Mouse (Mus musculus) limb, embryonic 14.5 days (tissue): ENCODE measurements at regions not wholly inside any gene's neighbourhood (a gene's known extent, or its start where the extent isn't known, plus 50 kb on each side); places are given as distances from the start of the nearest gene placed in this dataset.

ENCODE experiments used
- ATAC-seq: fragments of 200-750 bp; cut with Nextera tagmentation; 2 replicates; pipeline ENCODE4 v1.8.0; 2017; ENCODE audit warnings: low read depth, moderate number of reproducible peaks, moderate TSS enrichment; ENCODE audit not compliant: low FRiP score
- DNase-seq: peaks from one replicate; pipeline ENCODE4 v3.0.0-alpha.2; 2015; ENCODE audit warnings: low spot score
- H3K27ac ChIP-seq: fragments of 300-500 bp; sonication (generic); replicated peaks from 2 replicates; pipeline ENCODE4 v1.5.1; 2014; ENCODE audit warnings: low read depth, mild to moderate bottlenecking, low read length, moderate library complexity, mixed read lengths
- H3K27me3 ChIP-seq: fragments of 300-500 bp; sonication (generic); 2 replicates; pipeline ENCODE4 v1.6.1; 2014; ENCODE audit warnings: low read length, mixed read lengths; ENCODE audit not compliant: control insufficient read depth, insufficient read depth
- H3K36me3 ChIP-seq: fragments of 300-500 bp; sonication (generic); 2 replicates; pipeline ENCODE4 v1.6.1; 2014; ENCODE audit warnings: mild to moderate bottlenecking, low read length, moderate library complexity, mixed read lengths; ENCODE audit not compliant: control insufficient read depth, insufficient read depth
- H3K4me1 ChIP-seq: fragments of 300-500 bp; sonication (generic); 2 replicates; pipeline ENCODE4 v1.6.1; 2014; ENCODE audit warnings: antibody characterized with exemption, low read length, mixed read lengths; ENCODE audit not compliant: control insufficient read depth, insufficient read depth
- H3K4me2 ChIP-seq: fragments of 300-500 bp; sonication (generic); replicated peaks from 2 replicates; pipeline ENCODE4 v1.6.1; 2014; ENCODE audit warnings: low read depth, mild to moderate bottlenecking, low read length, moderate library complexity; ENCODE audit not compliant: severe bottlenecking
- H3K4me3 ChIP-seq: fragments of 300-500 bp; sonication (generic); replicated peaks from 2 replicates; pipeline ENCODE4 v1.5.1; 2014; ENCODE audit warnings: low read length
- H3K9ac ChIP-seq: fragments of 300-500 bp; sonication (generic); 2 replicates; pipeline ENCODE4 v1.6.1; 2014; ENCODE audit warnings: mild to moderate bottlenecking, low read depth, low read length, moderate library complexity; ENCODE audit not compliant: severe bottlenecking
- H3K9me3 ChIP-seq: fragments of 300-500 bp; sonication (generic); 2 replicates; pipeline ENCODE4 v1.6.1; 2016; ENCODE audit warnings: low read length; ENCODE audit not compliant: control insufficient read depth
- POLR2A ChIP-seq: fragments of 200-500 bp; IDR thresholded peaks from 2 replicates; pipeline ENCODE4 v1.8.0; 2012; ENCODE audit warnings: inconsistent platforms, mild to moderate bottlenecking, moderate library complexity, borderline replicate concordance; ENCODE audit not compliant: insufficient read depth, insufficient read length; ENCODE audit errors: extremely low read depth
- WGBS: fragments of 180-500 bp; shearing (Covaris S2); extraction: QIAGEN DNeasy Blood & Tissue Kit; methylation state at CpG from one replicate; pipeline ENCODE4 v1.1.7; 2014; 5-methylcytosine and 5-hydroxymethylcytosine counted together

GRCm38 (mm10) chr6:117094742-117095141 is 73.6 kb upstream of the Cxcl12 start:
- ATAC-seq, result no peak

GRCm38 (mm10) chr6:117099871-117100270 is 68.5 kb upstream of the Cxcl12 start:
- Histone ChIP-seq H3K27ac (no peak overlapping the region), H3K4me1 (peaks cover 15% of the 10 kb centered on the region), H3K4me3 (no peak overlapping the region), H3K4me2 (no peak overlapping the region), H3K9me3 (no peaks in the 10 kb centered on the region), H3K9ac (no peak overlapping the region), H3K27me3 (no peaks in the 10 kb centered on the region), H3K36me3 (no peaks in the 10 kb centered on the region)
- DNase-seq (peak; percentile 69), ATAC-seq (no peak)
- WGBS, result 58% methylated on average over 10 of the region's 10 CpGs
- no peak for TF ChIP-seq POLR2A

More at GRCm38 (mm10) chr6:117094742-117095141, 73.6 kb upstream of the Cxcl12 start:
- H3K27ac ChIP-seq, result no peak overlapping the region
- no peak for DNase-seq
- H3K4me1 ChIP-seq, result no peaks in the 10 kb centered on the region
- TF ChIP-seq POLR2A, result no peak
- no peak overlapping the region for H3K4me2 ChIP-seq
- no peak overlapping the region for H3K9ac ChIP-seq
- WGBS, result 83% methylated on average over 6 of the region's 6 CpGs
- no peak overlapping the region for H3K4me3 ChIP-seq
- H3K27me3 ChIP-seq, result no peaks in the 10 kb centered on the region
- no peaks in the 10 kb centered on the region for H3K9me3 ChIP-seq
- no peaks in the 10 kb centered on the region for H3K36me3 ChIP-seq

GRCm38 (mm10) chr6:117102693-117103092 is 65.6 kb upstream of the Cxcl12 start:
- no peak overlapping the region for H3K4me3 ChIP-seq
- peak; percentile 57 for DNase-seq
- no peak overlapping the region for H3K4me2 ChIP-seq
- H3K27ac ChIP-seq, result peak overlapping the region; percentile 48; the same call in 1 of the 2 replicates
- no peaks in the 10 kb centered on the region for H3K9me3 ChIP-seq
- WGBS, result 51% methylated on average over 4 of the region's 4 CpGs
- no peaks in the 10 kb centered on the region for H3K27me3 ChIP-seq
- no peaks in the 10 kb centered on the region for H3K36me3 ChIP-seq
- TF ChIP-seq POLR2A, result no peak
- no peak overlapping the region for H3K9ac ChIP-seq
- peaks cover 26% of the 10 kb centered on the region for H3K4me1 ChIP-seq
- ATAC-seq, result no peak; the same call in 1 of the 2 replicates

- H3K9me3 ChIP-seq, result no peaks in the 10 kb centered on the region
- ATAC-seq, result peak; percentile 56; the same call in 1 of the 2 replicates
- no peaks in the 10 kb centered on the region for H3K27me3 ChIP-seq
- H3K4me1 ChIP-seq, result peaks cover 26% of the 10 kb centered on the region
- WGBS, result 71% methylated on average over 6 of the region's 6 CpGs
- DNase-seq, result no peak
- no peak overlapping the region for H3K4me2 ChIP-seq
- H3K9ac ChIP-seq, result no peak overlapping the region
- TF ChIP-seq POLR2A, result no peak
- peak overlapping the region; percentile 72 for H3K27ac ChIP-seq
- no peaks in the 10 kb centered on the region for H3K36me3 ChIP-seq
- H3K4me3 ChIP-seq, result no peak overlapping the region
Observed at GRCm38 (mm10) chr6:117104047-117104446, 64.3 kb upstream of the Cxcl12 start.

GRCm38 (mm10) chr6:117104463-117104862 is 63.9 kb upstream of the Cxcl12 start:
- Histone ChIP-seq H3K27me3 (no peaks in the 10 kb centered on the region), H3K36me3 (no peaks in the 10 kb centered on the region), H3K4me2 (no peak overlapping the region), H3K9me3 (no peaks in the 10 kb centered on the region), H3K4me1 (peaks cover 26% of the 10 kb centered on the region), H3K4me3 (no peak overlapping the region), H3K9ac (no peak overlapping the region), H3K27ac (peak overlapping the region; percentile 72)
- 42% methylated on average over 2 of the region's 2 CpGs for WGBS
- DNase-seq (peak; percentile 43), ATAC-seq (peak; percentile 34)
- TF ChIP-seq POLR2A, result no peak

GRCm38 (mm10) chr6:117105182-117105589 is 63.1 kb upstream of the Cxcl12 start:
- peak; percentile 92 for DNase-seq
- peak overlapping the region; percentile 72 for H3K27ac ChIP-seq
- 22% methylated on average over 6 of the region's 6 CpGs for WGBS

More at GRCm38 (mm10) chr6:117105182-117105589, 63.1 kb upstream of the Cxcl12 start:
- Histone ChIP-seq H3K27me3 (no peaks in the 10 kb centered on the region), H3K4me3 (no peak overlapping the region), H3K36me3 (no peaks in the 10 kb centered on the region), H3K9me3 (no peaks in the 10 kb centered on the region), H3K4me1 (peaks cover 26% of the 10 kb centered on the region), H3K9ac (no peak overlapping the region), H3K4me2 (no peak overlapping the region)
- ATAC-seq, result peak; percentile 78
- no peak for TF ChIP-seq POLR2A
